Mouse (Mus musculus): Measurements from ENCODE around the gene Gdf10.

DNA sequence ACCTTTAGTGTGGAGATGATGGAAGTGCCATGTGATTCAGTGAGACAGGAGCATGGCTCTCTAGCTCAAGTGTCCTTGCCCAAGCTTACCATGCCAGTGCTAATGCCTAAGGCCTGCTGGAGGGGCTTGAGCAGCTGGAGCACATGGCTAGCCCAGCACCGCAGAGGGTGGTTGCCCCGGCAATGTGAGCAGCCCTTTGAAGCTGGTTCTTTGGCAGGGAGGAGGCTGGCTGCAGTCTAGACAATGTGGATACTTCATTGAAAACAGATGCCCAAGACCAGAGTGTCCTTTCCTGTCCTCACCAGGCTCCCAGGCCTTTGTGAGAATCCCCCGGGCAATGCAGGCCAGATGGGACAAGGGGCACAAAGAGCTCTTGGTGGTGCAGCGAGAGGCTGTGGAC is 40.3 kb upstream of the Gdf10 start:
- TF ChIP-seq ZMIZ1 (IDR thresholded peaks at IDR 0.05; ENCODE audit: low read depth, low read length) (no peak), ZNF384 (IDR thresholded peaks at IDR 0.05; ENCODE audit: low read depth, low read length) (no peak), POLR2A (IDR thresholded peaks at IDR 0.05; ENCODE audit: control insufficient read depth in 1 of 2, insufficient read depth in 1 of 2, low read depth in 1 of 2, low read length in 2 of 2, poor library complexity in 1 of 2) (no peak), EP300 (IDR thresholded peaks at IDR 0.05; ENCODE audit: low read depth in 1 of 2, low read length in 2 of 2) (no peak), TBP (IDR thresholded peaks at IDR 0.05; ENCODE audit: low read depth, low read length) (no peak), ELF1 (IDR thresholded peaks at IDR 0.05; ENCODE audit: low read depth, low read length) (no peak)

Measured in MEL (cell line).